Mouse (Mus musculus): ENCODE data around the gene Slc24a2.

Slc24a2 gene

GRCm38 (mm10) chr4:87036507-87036906 is 193.8 kb downstream of the Slc24a2 start:
- DNase-seq, result no peak

GRCm38 (mm10) chr4:87035701-87036100 is 194.6 kb downstream of the Slc24a2 start:
- DNase-seq, result no peak

GRCm38 (mm10) chr4:87032632-87033031 is 197.6 kb downstream of the Slc24a2 start:
- DNase-seq, result no peak

GRCm38 (mm10) chr4:87031076-87031475 is 199.2 kb downstream of the Slc24a2 start:
- DNase-seq, result no peak

- no peak for DNase-seq
Measured at GRCm38 (mm10) chr4:87026311-87027151, 203.7 kb downstream of the Slc24a2 start.

- DNase-seq, result no peak
Measured at GRCm38 (mm10) chr4:87024556-87024955, 205.7 kb downstream of the Slc24a2 start.

GRCm38 (mm10) chr4:87021542-87021941 is 208.7 kb downstream of the Slc24a2 start:
- no peak for DNase-seq

- DNase-seq, result peak; percentile 63
Measured at GRCm38 (mm10) chr4:87019486-87020105, 210.7 kb downstream of the Slc24a2 start.

- no peak for DNase-seq
Measured at GRCm38 (mm10) chr4:87018073-87018997, 211.9 kb downstream of the Slc24a2 start.

GRCm38 (mm10) chr4:87017464-87017863 is 212.8 kb downstream of the Slc24a2 start:
- no peak for DNase-seq

GRCm38 (mm10) chr4:87015746-87016145 is 214.5 kb downstream of the Slc24a2 start:
- no peak for DNase-seq

- no peak for DNase-seq
Measured at GRCm38 (mm10) chr4:87013721-87014620, 216.3 kb downstream of the Slc24a2 start.

GRCm38 (mm10) chr4:86992470-86992869 is 237.8 kb downstream of the Slc24a2 start:
- peak; percentile 16 for DNase-seq

- no peak for DNase-seq
Measured at GRCm38 (mm10) chr4:86989301-86989700, 241.0 kb downstream of the Slc24a2 start.

- peak; percentile 53 for DNase-seq
Measured at GRCm38 (mm10) chr4:86987846-86988245, 242.4 kb downstream of the Slc24a2 start.

GRCm38 (mm10) chr4:86977272-86977671 is 253.0 kb downstream of the Slc24a2 start:
- DNase-seq, result no peak

- peak; percentile 37 for DNase-seq
Measured at GRCm38 (mm10) chr4:86957576-86958411, 272.5 kb downstream of the Slc24a2 start.

- no peak for DNase-seq
Measured at GRCm38 (mm10) chr4:86955448-86955847, 274.8 kb downstream of the Slc24a2 start.

GRCm38 (mm10) chr4:86953519-86953918 is 276.8 kb downstream of the Slc24a2 start:
- no peak for DNase-seq

- no peak for DNase-seq
Measured at GRCm38 (mm10) chr4:86948794-86949193, 281.5 kb downstream of the Slc24a2 start.

GRCm38 (mm10) chr4:86943296-86943695 is 287.0 kb downstream of the Slc24a2 start:
- no peak for DNase-seq
